Mouse (Mus musculus) heart, embryonic 11.5 days (tissue): ENCODE results near the gene Imp3. TPM values are rescaled to one million over a fixed set of nuclear protein-coding genes. Genes with fewer than 3 reads are reported as not detected.
A peak's percentile ranks its signal among the peaks of the same experiment; 100 is the strongest.

Experiments used
- ATAC-seq: fragments of 200-750 bp; cut with Nextera tagmentation; replicated peaks from 2 replicates; pipeline ENCODE4 v1.8.0; 2017; ENCODE audit warnings: moderate library complexity; ENCODE audit not compliant: insufficient number of reproducible peaks, low FRiP score, low TSS enrichment
- H3K27ac ChIP-seq: fragments of 300-500 bp; sonication (generic); 2 replicates; pipeline ENCODE4 v1.5.1; 2014; ENCODE audit warnings: mild to moderate bottlenecking, low read depth, low read length
- H3K27me3 ChIP-seq: fragments of 300-500 bp; sonication (generic); 2 replicates; pipeline ENCODE4 v1.6.1; 2014; ENCODE audit warnings: mild to moderate bottlenecking, low read length, mixed read lengths; ENCODE audit not compliant: control insufficient read depth, insufficient read depth
- H3K36me3 ChIP-seq: fragments of 300-500 bp; sonication (generic); 2 replicates; pipeline ENCODE4 v1.6.1; 2014; ENCODE audit warnings: mild to moderate bottlenecking, low read length, moderate library complexity, mixed read lengths; ENCODE audit not compliant: control insufficient read depth, insufficient read depth
- H3K4me1 ChIP-seq: fragments of 300-500 bp; sonication (generic); 2 replicates; pipeline ENCODE4 v1.6.1; 2014; ENCODE audit warnings: low read length; ENCODE audit not compliant: control insufficient read depth, insufficient read depth
- H3K4me2 ChIP-seq: fragments of 300-500 bp; sonication (generic); 2 replicates; pipeline ENCODE4 v1.6.1; 2014; ENCODE audit warnings: mild to moderate bottlenecking, moderate library complexity
- H3K4me3 ChIP-seq: fragments of 300-500 bp; sonication (generic); 2 replicates; pipeline ENCODE4 v1.5.1; 2014; ENCODE audit warnings: low read depth, low read length
- H3K9ac ChIP-seq: fragments of 300-500 bp; sonication (generic); 2 replicates; pipeline ENCODE4 v1.6.1; 2014; ENCODE audit warnings: mild to moderate bottlenecking, low read depth, low read length, moderate library complexity
- H3K9me3 ChIP-seq: fragments of 300-500 bp; sonication (generic); replicated peaks from 2 replicates; pipeline ENCODE4 v1.6.1; 2016; ENCODE audit warnings: low read length; ENCODE audit not compliant: control insufficient read depth
- WGBS: fragments of 180-500 bp; shearing (Covaris S2); extraction: QIAGEN DNeasy Blood & Tissue Kit; methylation state at CpG from one replicate; pipeline ENCODE4 v1.1.7; 2014; ENCODE audit not compliant: insufficient replicate concordance; 5-methylcytosine and 5-hydroxymethylcytosine counted together
- polyA plus RNA-seq: library from polyadenylated mRNA; unstranded; fragments of >200 nt; fragmentation: Nextera tagmentation; extraction: Ambion mirVana; gene quantifications from 2 replicates; pipeline ENCODE4 v1.2.1, GENCODE M21; 2014

The Imp3 gene
- 65.6 and 66.0 TPM in 2 replicates for polyA plus RNA-seq

DNA sequence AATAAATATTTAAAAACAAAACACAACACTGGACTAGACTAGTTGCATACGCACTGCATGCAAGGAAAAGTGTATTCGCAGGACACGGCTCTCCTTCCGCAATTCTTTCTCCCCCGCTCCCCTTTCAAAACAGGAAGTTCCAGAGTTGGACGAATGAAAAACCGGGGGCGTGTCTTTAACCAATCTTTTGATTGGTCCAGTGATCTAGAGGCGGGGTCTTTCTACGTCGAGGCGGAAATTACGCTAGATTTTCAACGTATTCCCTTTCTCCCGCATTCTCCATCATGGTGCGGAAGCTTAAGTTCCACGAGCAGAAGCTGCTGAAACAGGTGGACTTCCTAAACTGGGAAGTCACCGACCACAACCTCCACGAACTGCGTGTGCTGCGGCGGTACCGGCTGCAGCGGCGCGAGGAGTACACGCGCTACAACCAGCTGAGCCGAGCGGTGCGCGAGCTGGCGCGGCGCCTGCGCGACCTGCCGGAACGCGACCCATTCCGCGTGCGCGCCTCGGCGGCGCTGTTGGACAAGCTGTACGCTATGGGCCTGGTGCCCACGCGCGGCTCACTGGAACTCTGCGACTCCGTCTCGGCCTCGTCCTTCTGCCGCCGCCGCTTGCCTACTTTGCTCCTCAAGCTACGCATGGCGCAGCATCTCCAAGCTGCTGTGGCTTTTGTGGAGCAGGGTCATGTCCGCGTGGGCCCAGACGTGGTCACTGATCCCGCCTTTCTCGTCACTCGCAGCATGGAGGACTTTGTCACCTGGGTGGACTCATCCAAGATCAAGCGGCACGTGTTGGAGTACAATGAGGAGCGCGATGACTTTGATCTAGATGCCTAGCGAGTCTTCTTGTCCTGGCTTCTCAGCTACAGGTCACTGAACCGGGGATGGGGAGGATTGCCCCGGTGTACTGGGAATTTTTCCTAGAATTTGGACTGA is at the start of gene Imp3:
TSS of gene Imp3 (plus strand) at position 253 of the 938 bp plus-strand sequence.
- H3K4me3 ChIP-seq = peak within 1 kb of the TSS; percentile 79
- no peaks in the 10 kb centered on the region for H3K9me3 ChIP-seq
- H3K4me1 ChIP-seq = peaks cover 12% of the 10 kb centered on the region
- WGBS = 0% methylated on average over 73 of the region's 73 CpGs
- H3K27me3 ChIP-seq = no peaks in the 10 kb centered on the region
- no peaks in the 10 kb centered on the region for H3K36me3 ChIP-seq
- ATAC-seq = peak; percentile 86
- H3K9ac ChIP-seq = peak within 1 kb of the TSS; percentile 87
- H3K27ac ChIP-seq = peak within 1 kb of the TSS; percentile 82
- H3K4me2 ChIP-seq = peak within 1 kb of the TSS; percentile 90

DNA sequence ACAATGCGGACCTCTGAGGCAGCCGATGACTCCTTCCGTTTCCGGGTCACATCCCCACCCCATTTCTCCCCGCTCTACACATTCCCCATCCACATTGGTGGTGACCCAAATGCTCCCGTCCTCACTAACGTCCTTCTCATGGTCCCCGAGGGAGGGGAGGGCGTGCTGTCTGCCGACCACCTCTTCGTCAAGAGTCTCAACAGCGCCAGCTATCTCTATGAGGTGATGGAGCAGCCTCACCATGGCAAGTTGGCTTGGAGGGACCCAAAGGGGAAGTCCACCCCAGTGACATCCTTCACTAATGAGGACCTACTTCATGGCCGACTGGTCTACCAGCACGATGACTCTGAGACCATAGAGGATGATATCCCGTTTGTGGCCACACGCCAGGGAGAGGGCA is 49.7 kb upstream of the Imp3 start:
- Histone ChIP-seq H3K4me3 (no peak overlapping the region), H3K27ac (no peak overlapping the region), H3K4me2 (no peak overlapping the region), H3K9ac (no peak overlapping the region), H3K4me1 (peaks cover 5% of the 10 kb centered on the region; the same call in 1 of the 2 replicates), H3K9me3 (no peaks in the 10 kb centered on the region), H3K27me3 (peaks cover 3% of the 10 kb centered on the region), H3K36me3 (peaks cover 14% of the 10 kb centered on the region; the same call in 1 of the 2 replicates)
- 90% methylated on average over 16 of the region's 16 CpGs for WGBS
- no peak for ATAC-seq

DNA sequence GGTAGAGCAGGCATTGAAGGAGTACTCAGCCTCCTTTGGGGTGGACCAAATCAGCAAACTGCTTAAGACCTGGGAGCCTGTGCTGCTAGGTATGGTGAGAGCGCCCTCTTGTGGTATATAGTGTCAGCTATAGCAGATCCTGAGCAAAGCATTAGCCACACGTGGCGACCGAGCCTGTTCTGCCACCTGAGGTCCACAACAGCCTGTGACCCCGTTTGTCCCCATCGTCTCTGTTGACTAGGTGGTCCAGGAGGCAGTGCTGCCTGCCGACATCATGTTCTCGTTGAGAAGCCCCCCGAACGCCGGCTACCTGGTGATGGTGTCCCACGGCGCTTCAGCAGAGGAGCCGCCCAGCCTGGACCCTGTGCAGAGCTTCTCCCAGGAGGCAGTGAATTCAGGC is 47.5 kb upstream of the Imp3 start:
- 0 out of 2 replicates have a peak overlapping the region, but pooled peaks have one; percentile 10 for H3K4me3 ChIP-seq
- ATAC-seq = no peak
- H3K4me1 ChIP-seq = peaks cover 17% of the 10 kb centered on the region
- H3K27me3 ChIP-seq = peaks cover 3% of the 10 kb centered on the region
- peaks cover 14% of the 10 kb centered on the region; the same call in 1 of the 2 replicates for H3K36me3 ChIP-seq
- no peak overlapping the region for H3K27ac ChIP-seq
- no peak overlapping the region for H3K9ac ChIP-seq
- peak overlapping the region; percentile 22; the same call in 1 of the 2 replicates for H3K4me2 ChIP-seq
- 17% methylated on average over 14 of the region's 14 CpGs for WGBS
- H3K9me3 ChIP-seq = no peaks in the 10 kb centered on the region

DNA sequence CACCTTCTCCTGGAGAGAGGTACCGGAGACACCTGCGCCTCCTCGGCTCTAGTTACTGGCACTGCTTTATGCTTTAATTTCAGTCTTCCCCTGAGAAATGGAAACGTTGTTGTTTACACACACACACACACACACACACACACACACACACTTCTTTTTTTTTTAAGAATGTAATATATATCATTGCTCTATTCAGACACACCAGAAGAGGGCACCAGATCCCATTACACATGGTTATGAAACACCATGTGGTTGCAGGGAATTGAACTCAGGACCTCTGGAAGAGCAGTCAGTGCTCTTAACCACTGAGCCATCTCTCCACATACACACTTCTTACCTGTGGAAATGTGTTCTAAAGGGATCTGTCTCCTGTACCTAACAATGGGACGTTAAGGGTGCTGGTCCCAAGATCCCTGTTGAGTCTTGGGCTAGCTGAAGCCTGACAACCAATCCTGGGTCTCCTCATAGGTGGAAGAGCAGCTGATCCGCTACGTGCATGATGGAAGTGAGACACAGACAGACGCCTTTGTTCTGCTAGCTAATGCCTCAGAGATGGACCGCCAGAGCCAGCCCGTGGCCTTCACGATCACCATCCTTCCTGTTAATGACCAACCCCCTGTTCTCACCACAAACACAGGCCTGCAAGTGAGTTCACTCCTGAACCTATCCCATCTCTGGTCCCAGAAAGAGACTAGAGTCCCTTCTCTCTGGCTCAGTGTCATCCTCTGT is 46.6 kb upstream of the Imp3 start:
- H3K4me2 ChIP-seq = no peak overlapping the region
- H3K36me3 ChIP-seq = peaks cover 14% of the 10 kb centered on the region; the same call in 1 of the 2 replicates
- WGBS = 67% methylated on average over 11 of the region's 11 CpGs
- no peak overlapping the region for H3K4me3 ChIP-seq
- peaks cover 3% of the 10 kb centered on the region for H3K27me3 ChIP-seq
- peaks cover 17% of the 10 kb centered on the region for H3K4me1 ChIP-seq
- no peak overlapping the region for H3K9ac ChIP-seq
- 0 out of 2 replicates have a peak overlapping the region, but pooled peaks have one; percentile 22 for H3K27ac ChIP-seq
- H3K9me3 ChIP-seq = no peaks in the 10 kb centered on the region
- no peak for ATAC-seq

DNA sequence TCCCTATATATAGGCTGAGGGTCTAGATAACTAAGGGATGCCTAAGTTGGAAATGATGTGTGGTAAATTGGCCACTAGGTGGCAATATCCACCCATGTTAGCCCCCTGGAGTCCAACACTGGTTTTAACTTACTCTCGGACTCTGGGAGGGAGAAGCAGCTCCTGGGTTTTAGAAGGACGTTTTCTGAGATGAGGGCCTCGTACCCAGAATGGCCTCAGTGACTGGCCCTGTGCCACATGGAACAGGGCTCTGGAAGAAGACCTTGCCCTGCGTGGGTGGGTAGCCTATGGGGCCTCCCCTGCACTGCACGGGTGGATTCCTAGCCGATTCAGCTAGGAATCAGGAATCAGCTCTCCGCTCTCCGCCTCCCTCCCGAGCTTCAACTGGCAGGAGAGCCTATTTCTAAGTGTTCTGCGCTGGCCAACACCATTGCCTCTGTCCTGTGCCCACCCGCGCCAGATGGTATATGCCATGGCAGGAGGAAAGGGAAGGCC is 45.7 kb upstream of the Imp3 start:
- Histone ChIP-seq H3K27ac (no peak overlapping the region), H3K9ac (no peak overlapping the region), H3K27me3 (peaks cover 3% of the 10 kb centered on the region), H3K36me3 (peaks cover 13% of the 10 kb centered on the region; the same call in 1 of the 2 replicates), H3K9me3 (no peaks in the 10 kb centered on the region), H3K4me1 (peaks cover 17% of the 10 kb centered on the region), H3K4me3 (no peak overlapping the region), H3K4me2 (0 out of 2 replicates have a peak overlapping the region, but pooled peaks have one; percentile 4)
- 31% methylated on average over 12 of the region's 12 CpGs for WGBS
- no peak for ATAC-seq

DNA sequence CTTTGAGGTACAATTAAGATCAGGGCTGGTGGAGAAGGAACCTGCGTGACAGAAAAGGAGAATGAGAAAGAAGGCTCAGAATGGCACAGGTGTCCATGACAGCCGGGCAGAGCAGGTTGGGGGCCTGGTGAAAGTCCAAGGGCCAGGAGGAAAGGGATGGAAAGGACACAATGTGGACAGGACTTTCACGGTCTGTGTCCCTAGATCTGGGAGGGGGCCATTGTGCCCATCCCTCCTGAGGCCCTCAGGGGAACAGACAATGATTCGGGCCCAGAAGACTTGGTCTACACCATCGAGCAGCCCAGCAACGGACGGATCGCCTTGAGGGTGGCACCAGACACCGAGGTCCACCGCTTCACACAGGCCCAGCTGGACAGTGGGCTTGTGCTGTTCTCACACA is 45.2 kb upstream of the Imp3 start:
- Histone ChIP-seq H3K9me3 (no peaks in the 10 kb centered on the region), H3K4me2 (no peak overlapping the region), H3K4me3 (no peak overlapping the region), H3K27ac (no peak overlapping the region), H3K27me3 (peaks cover 3% of the 10 kb centered on the region), H3K4me1 (peaks cover 17% of the 10 kb centered on the region), H3K9ac (no peak overlapping the region), H3K36me3 (peaks cover 11% of the 10 kb centered on the region; the same call in 1 of the 2 replicates)
- no peak for ATAC-seq
- 89% methylated on average over 10 of the region's 10 CpGs for WGBS

DNA sequence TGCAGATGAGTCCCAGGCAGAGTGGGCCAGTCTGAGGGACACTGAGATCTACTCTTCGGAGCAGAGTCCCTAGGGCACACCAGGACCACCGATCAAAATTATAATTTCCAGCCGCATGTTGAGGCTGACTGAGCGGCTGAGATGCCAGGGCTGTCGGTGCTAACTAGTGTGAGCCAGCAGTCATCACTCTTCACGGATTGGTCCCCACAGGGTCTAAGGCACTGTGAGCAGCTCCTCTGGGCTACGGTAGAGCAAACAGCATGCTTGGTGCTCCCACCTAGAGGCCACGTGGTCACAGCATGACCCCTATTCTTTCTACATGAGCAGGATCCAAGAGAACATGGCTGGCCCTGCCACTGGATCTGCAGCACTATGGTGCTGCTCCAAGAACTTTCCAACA is 44.0 kb upstream of the Imp3 start:
- Histone ChIP-seq H3K4me1 (peaks cover 17% of the 10 kb centered on the region), H3K9me3 (no peaks in the 10 kb centered on the region), H3K9ac (no peak overlapping the region), H3K36me3 (peaks cover 9% of the 10 kb centered on the region; the same call in 1 of the 2 replicates), H3K27ac (no peak overlapping the region), H3K4me2 (no peak overlapping the region), H3K27me3 (peaks cover 3% of the 10 kb centered on the region), H3K4me3 (no peak overlapping the region)
- whole genome bisulfite sequencing = 63% methylated on average over 8 of the region's 8 CpGs
- ATAC-seq = no peak

DNA sequence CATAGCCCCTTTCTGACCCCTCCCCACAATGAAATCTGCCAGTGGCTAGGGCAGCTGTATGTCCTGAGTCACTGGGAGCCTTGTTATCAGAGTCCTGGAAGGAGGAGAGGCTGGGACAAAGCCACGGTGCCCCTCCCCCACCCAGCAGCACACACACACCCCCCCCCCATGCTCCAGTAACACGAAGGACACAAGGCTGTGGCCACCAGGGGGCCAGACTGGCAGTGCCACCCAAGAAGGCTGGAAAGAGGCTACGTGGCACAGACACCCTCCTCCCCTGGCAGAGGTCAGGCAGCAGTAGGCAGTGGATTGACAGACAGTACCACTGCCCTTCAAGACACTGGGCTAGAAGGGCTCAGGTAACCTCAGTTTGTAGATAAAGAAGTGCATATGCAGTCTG is 43.3 kb upstream of the Imp3 start:
- H3K4me1 ChIP-seq = peaks cover 17% of the 10 kb centered on the region
- peaks cover 3% of the 10 kb centered on the region for H3K27me3 ChIP-seq
- H3K36me3 ChIP-seq = peaks cover 4% of the 10 kb centered on the region; the same call in 1 of the 2 replicates
- no peak overlapping the region for H3K27ac ChIP-seq
- H3K4me2 ChIP-seq = no peak overlapping the region
- 14% methylated on average over 3 of the region's 3 CpGs for WGBS
- ATAC-seq = no peak
- no peaks in the 10 kb centered on the region for H3K9me3 ChIP-seq
- no peak overlapping the region for H3K4me3 ChIP-seq
- H3K9ac ChIP-seq = 0 out of 2 replicates have a peak overlapping the region, but pooled peaks have one; percentile 1
